Mouse (Mus musculus) kidney, postnatal 10 days (tissue): ENCODE measurements around the gene Frmd4a.
A peak's percentile ranks its signal among the peaks of the same experiment; 100 is the strongest.

Source experiments
- DNase-seq: peaks from one replicate; pipeline ENCODE4 v3.0.0; 2021; ENCODE audit warnings: mixed read lengths

The Frmd4a gene

GRCm38 (mm10) chr2:4142221-4142950, 124.9 kb downstream of the Frmd4a start:
- DNase-seq, result no peak

- no peak for DNase-seq
These were observed 126.9 kb downstream of the Frmd4a start for GRCm38 (mm10) chr2:4144424-4144823.

DNA sequence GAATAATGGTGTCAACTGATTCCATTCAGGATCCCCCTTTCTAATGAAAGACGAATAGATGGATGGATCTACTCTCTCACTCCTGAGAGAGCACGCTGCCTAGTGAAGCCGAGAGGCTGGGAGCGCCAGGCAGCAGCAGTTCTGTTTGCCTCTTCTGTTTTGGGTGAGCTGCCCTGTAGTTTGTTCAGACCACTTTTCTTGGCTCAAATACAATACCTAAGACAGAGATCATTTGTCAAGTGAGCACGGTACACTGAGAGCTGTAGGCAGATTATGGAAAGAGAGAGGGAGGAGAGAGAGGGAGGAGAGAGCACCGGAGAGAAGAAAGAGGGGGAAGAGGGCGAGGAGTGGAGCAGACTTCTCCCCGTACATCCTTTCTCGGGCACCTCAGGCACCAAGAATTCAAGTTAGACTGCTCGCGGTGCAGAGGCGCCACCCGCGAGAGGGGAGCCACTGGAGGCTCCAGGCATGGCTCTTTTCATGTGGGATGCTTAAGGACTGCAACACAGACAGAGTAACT, 135.1 kb downstream of the Frmd4a start:
- DNase-seq, result peak; percentile 8

GRCm38 (mm10) chr2:4153131-4153631, 135.7 kb downstream of the Frmd4a start:
- peak; percentile 32 for DNase-seq

DNA sequence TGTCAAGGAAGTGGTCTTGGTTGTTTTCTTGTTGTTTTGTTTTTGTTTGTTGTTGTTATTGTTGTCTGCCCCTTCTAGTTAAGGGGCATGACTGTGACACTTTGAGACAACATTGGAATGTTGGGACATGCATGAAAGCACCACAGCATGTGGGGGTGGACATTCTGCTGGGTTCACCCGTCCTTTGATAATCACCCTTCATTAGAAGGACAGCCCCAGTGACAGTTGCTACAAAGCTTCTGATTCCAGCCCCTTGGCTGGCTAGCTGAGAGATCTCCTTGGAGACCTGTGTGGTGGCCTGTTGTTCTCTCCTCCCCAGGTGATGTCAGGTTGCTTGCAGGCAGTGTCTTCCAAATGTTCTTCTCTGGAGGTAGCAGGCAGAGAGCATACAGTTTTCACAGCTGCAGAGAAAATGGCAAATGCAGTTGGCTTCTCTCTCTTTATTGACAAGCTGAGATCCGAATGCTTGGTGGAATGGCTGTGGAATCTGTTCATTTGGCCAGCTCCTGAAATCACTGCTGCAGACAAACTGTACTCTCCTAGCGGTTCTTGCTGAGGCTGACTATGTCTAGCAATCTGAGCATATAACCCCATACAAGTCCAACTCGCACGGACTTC, 136.6 kb downstream of the Frmd4a start:
- no peak for DNase-seq

DNA sequence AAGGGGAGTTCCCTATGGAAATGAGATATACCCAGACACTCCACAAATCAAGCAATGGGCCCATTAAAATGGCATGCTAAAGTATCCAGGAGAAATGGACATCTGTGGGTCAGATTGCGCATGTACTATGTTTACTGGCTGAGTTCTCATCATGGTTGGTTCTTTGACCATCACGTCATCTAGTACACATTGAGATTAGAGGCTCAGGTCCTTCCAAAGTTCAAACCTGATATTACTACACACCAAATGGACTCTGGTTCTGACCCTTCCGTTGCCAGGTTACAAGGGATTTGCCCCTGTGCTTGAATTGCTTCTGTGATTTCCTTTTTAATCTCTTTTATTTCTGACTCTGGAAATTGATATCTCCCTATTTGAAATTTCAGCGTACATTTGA, 137.1 kb downstream of the Frmd4a start:
- no peak for DNase-seq

DNA sequence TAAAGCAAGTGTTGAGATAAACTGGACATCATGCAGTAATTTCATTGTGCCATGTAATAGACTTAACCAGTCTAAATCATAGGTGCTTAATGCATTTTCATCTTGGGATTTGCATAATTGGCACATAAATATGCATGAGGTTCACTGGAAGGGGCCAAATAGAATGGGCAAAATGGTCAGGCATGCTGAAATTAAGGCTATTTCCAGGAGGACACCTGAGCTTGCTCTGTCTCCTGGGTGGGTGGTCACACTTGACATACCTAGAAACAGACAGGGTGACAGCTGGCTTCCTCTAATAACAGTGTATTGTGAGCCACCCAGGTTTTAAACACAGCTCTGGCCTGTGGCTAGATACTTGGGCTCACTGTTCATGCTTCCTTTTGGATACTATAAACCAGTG, 137.9 kb downstream of the Frmd4a start:
- no peak for DNase-seq

- DNase-seq, result no peak
These were observed 139.0 kb downstream of the Frmd4a start for GRCm38 (mm10) chr2:4156511-4156910.

- DNase-seq, result no peak
These were observed 139.9 kb downstream of the Frmd4a start for GRCm38 (mm10) chr2:4157396-4157795.

- DNase-seq, result no peak
These were observed 142.2 kb downstream of the Frmd4a start for GRCm38 (mm10) chr2:4159574-4160203.

- DNase-seq, result no peak
These were observed 148.7 kb downstream of the Frmd4a start for GRCm38 (mm10) chr2:4166191-4166590.

DNA sequence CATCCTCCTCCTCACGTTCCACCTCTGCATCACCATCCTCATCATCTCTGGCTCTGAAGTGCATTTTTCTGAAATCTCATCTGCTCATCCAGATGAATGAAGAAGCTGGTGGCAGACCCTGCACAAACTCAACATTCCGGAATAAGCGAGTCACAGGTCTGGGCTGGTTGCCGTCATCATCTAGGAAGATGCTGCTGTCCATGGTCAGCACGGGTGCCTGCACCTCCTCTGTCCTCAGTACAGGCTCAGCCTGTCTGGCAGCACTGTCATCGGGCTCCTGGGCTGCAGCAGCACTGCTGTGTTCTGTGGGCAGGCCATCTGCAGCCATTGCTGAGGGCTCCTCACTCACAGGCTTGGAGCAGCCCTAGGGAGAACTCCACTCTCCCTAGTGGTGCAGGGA, 149.6 kb downstream of the Frmd4a start:
- no peak for DNase-seq

- no peak for DNase-seq
These were observed 152.2 kb downstream of the Frmd4a start for GRCm38 (mm10) chr2:4169726-4170125.

- DNase-seq, result no peak
These were observed 152.7 kb downstream of the Frmd4a start for GRCm38 (mm10) chr2:4170189-4170588.

DNA sequence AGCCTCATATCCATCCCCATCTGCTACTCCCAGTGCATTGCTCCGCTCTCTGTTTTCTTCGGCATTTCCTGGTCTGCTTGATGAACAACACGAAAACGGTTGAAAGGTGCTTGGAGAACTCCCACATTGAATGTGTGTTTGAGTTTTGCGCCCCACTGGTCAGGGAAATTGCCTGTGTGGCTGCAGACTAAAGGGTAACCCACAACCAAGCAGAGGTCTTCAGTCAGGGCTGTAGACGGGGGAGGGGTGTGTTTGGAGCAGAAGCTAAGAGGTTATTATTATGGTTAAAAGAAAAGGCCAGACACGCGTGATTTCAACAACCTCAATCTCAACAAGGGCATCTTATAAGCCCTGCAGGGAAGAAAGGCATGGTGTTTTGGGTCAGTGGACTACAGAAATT, 167.5 kb downstream of the Frmd4a start:
- DNase-seq, result no peak

- peak; percentile 7 for DNase-seq
These were observed 170.0 kb downstream of the Frmd4a start for GRCm38 (mm10) chr2:4187521-4187920.

GRCm38 (mm10) chr2:4188303-4188702, 170.8 kb downstream of the Frmd4a start:
- no peak for DNase-seq

DNA sequence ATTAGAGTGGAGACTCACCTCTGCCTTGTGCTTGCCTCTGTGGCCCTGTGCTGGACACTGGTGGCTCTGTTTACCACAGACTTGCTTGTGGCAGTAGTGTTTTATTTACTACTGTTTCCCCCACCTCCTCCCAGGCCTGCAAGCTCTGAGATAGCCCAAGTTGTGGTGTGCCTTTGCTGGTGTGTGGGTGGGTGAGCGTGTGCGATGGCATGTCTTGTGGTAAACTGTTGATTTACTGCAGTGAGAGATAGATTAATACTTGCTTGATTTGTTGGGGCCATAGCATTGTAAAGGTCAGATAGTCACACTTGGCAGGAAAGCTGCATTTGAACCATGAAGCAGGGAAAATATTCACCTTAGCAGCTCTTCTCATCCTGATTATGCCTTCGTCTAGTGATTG, 172.8 kb downstream of the Frmd4a start:
- DNase-seq, result no peak

DNA sequence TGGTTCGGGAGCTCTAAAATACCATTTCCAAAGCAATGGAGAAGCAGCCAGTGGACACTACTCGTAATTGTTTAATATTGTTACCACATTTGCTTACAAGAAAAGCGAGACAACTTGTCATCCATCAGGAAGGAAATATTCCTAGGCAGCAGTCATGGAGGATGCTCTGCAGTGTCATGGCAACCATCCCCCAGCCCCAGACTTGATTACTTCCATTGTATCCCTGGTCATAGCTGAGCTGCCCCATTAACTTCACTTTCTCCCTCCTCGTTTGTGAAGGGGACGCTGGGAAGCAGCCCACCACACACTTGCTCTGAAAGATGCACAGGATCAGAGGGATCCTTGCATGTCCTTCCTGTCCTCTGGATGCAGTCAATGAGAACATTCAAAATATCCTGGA, 173.5 kb downstream of the Frmd4a start:
- DNase-seq, result no peak

GRCm38 (mm10) chr2:4193206-4193605, 175.7 kb downstream of the Frmd4a start:
- DNase-seq, result no peak

DNA sequence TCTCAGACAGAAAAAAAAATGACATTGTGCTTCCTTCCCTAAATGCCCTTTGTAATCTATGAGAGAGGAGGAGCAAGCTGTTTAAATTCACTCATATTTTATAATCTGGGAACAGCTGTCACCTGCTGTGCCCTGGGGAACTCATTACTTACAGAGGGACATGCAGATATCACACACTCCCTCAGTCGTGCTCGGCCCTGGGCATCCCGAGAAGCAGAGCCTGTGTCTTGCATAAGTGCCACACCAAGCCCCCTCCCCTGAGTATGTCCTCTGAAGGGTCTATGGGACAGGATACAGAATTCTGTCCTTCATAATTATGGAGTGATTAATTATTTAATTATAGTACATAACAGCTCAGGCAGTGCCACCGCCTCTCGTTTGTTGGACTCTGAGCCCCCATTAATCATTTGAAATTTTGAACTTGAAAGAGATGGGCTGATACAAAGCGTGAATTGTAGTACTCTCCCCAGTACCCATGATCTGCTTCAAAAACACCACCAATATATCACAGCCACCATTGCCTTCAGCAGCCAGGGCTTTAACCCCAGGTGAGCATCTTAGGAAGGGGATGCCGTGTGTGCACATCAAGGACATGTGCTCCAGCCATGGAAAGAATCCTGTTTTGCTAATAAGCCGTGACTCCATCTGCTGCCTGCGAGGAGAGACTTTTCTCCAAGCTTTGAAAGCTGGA, 177.0 kb downstream of the Frmd4a start:
- DNase-seq, result no peak

DNA sequence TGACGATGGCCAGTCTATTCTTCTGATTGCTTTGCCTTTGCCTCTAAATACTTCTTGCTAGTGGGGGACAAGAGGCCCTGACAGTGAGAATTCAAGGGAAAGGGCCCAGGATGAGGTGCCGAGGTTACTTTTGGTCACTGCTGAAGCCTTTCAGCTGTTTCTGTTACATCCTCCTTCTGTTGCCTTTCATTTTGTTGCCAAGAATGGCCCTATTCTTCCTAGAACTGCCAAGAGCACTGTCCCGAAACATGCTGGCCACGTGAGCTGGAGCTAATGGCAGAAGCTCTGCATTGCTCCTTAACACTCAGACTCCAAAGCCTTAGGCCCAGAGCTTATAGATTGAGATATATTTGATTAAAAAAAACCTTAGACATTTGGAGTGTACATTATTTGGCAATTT, 178.5 kb downstream of the Frmd4a start:
- peak; percentile 6 for DNase-seq

- no peak for DNase-seq
These were observed 191.7 kb downstream of the Frmd4a start for GRCm38 (mm10) chr2:4209234-4209633.
